Mouse (Mus musculus) yolk sac, embryonic 10.5 days (tissue): Measurements from ENCODE around the gene Ezr.

Source experiments
- DNase-seq: peaks from one replicate; pipeline ENCODE4 v3.0.0-alpha.2; 2017; ENCODE audit warnings: low spot score

Gene Ezr

GRCm38 (mm10) chr17:6768301-6768788 lies 14.2 kb downstream of the Ezr start:
- peak; percentile 69 for DNase-seq

GRCm38 (mm10) chr17:6767771-6768170 lies 14.8 kb downstream of the Ezr start:
- no peak for DNase-seq

GRCm38 (mm10) chr17:6766823-6767222 lies 15.8 kb downstream of the Ezr start:
- peak; percentile 74 for DNase-seq

GRCm38 (mm10) chr17:6765886-6766285 lies 16.7 kb downstream of the Ezr start:
- no peak for DNase-seq

GRCm38 (mm10) chr17:6764730-6765129 lies 17.9 kb downstream of the Ezr start:
- DNase-seq: no peak

- DNase-seq: no peak
Measured at GRCm38 (mm10) chr17:6764227-6764593, 18.4 kb downstream of the Ezr start.

GRCm38 (mm10) chr17:6763513-6764226 lies 18.9 kb downstream of the Ezr start:
- DNase-seq: no peak

- no peak for DNase-seq
Measured at GRCm38 (mm10) chr17:6759717-6760292, 22.8 kb downstream of the Ezr start.

- no peak for DNase-seq
Measured at GRCm38 (mm10) chr17:6758845-6759244, 23.7 kb downstream of the Ezr start.

- no peak for DNase-seq
Measured at GRCm38 (mm10) chr17:6757902-6758301, 24.7 kb downstream of the Ezr start.

GRCm38 (mm10) chr17:6755873-6756272 lies 26.7 kb downstream of the Ezr start:
- peak; percentile 60 for DNase-seq

- no peak for DNase-seq
Measured at GRCm38 (mm10) chr17:6755176-6755575, 27.4 kb downstream of the Ezr start.

- no peak for DNase-seq
Measured at GRCm38 (mm10) chr17:6752375-6752774, 30.2 kb downstream of the Ezr start.

GRCm38 (mm10) chr17:6751221-6751859 lies 31.2 kb downstream of the Ezr start:
- DNase-seq: no peak

- no peak for DNase-seq
Measured at GRCm38 (mm10) chr17:6748779-6749464, 33.7 kb downstream of the Ezr start.

GRCm38 (mm10) chr17:6747478-6747877 lies 35.1 kb downstream of the Ezr start:
- DNase-seq: no peak

GRCm38 (mm10) chr17:6746452-6747231 lies 35.9 kb downstream of the Ezr start:
- DNase-seq: no peak

- no peak for DNase-seq
Measured at GRCm38 (mm10) chr17:6745975-6746374, 36.6 kb downstream of the Ezr start.

- no peak for DNase-seq
Measured at GRCm38 (mm10) chr17:6745503-6745902, 37.1 kb downstream of the Ezr start.

- no peak for DNase-seq
Measured at GRCm38 (mm10) chr17:6744871-6745270, 37.7 kb downstream of the Ezr start.

- no peak for DNase-seq
Measured at GRCm38 (mm10) chr17:6744366-6744765, 38.2 kb downstream of the Ezr start.

GRCm38 (mm10) chr17:6743787-6744239 lies 38.8 kb downstream of the Ezr start:
- DNase-seq: no peak
